Mouse (Mus musculus) lung, postnatal 25 days (tissue): ENCODE data around the gene Erp29.

Source experiments
- DNase-seq: peaks from one replicate; pipeline ENCODE4 v3.0.0; 2022; ENCODE audit warnings: low spot score

Gene Erp29

GRCm38 (mm10) chr5:121449976-121450375 is 2.3 kb downstream of the Erp29 start:
- peak; percentile 75 for DNase-seq

- no peak for DNase-seq
Observed at GRCm38 (mm10) chr5:121448450-121448849, 3.9 kb downstream of the Erp29 start.

- DNase-seq = no peak
Observed at GRCm38 (mm10) chr5:121444870-121445269, 7.4 kb downstream of the Erp29 start.

GRCm38 (mm10) chr5:121443548-121443947 is 8.8 kb downstream of the Erp29 start:
- DNase-seq = no peak

- DNase-seq = no peak
Observed at GRCm38 (mm10) chr5:121438756-121439155, 13.6 kb downstream of the Erp29 start.

GRCm38 (mm10) chr5:121438131-121438530 is 14.2 kb downstream of the Erp29 start:
- no peak for DNase-seq

- DNase-seq = no peak
Observed at GRCm38 (mm10) chr5:121428954-121429353, 23.4 kb downstream of the Erp29 start.

GRCm38 (mm10) chr5:121423297-121423696 is 29.0 kb downstream of the Erp29 start:
- DNase-seq = no peak

GRCm38 (mm10) chr5:121422787-121423186 is 29.5 kb downstream of the Erp29 start:
- DNase-seq = no peak

- no peak for DNase-seq
Observed at GRCm38 (mm10) chr5:121420721-121421120, 31.6 kb downstream of the Erp29 start.

- DNase-seq = no peak
Observed at GRCm38 (mm10) chr5:121410975-121411374, 41.3 kb downstream of the Erp29 start.

GRCm38 (mm10) chr5:121407856-121408255 is 44.5 kb downstream of the Erp29 start:
- no peak for DNase-seq

GRCm38 (mm10) chr5:121400849-121401248 is 51.5 kb downstream of the Erp29 start:
- DNase-seq = no peak

GRCm38 (mm10) chr5:121400064-121400463 is 52.2 kb downstream of the Erp29 start:
- no peak for DNase-seq

GRCm38 (mm10) chr5:121399540-121399939 is 52.8 kb downstream of the Erp29 start:
- no peak for DNase-seq

GRCm38 (mm10) chr5:121398965-121399462 is 53.3 kb downstream of the Erp29 start:
- DNase-seq = no peak

- no peak for DNase-seq
Observed at GRCm38 (mm10) chr5:121398146-121398964, 54.0 kb downstream of the Erp29 start.

- peak; percentile 96 for DNase-seq
Observed at GRCm38 (mm10) chr5:121397187-121398145, 54.8 kb downstream of the Erp29 start, which contains the start of gene Naa25. TSS of gene Naa25 (plus strand) at chr5:121397936.

- no peak for DNase-seq
Observed at GRCm38 (mm10) chr5:121395621-121396020, 56.7 kb downstream of the Erp29 start.

GRCm38 (mm10) chr5:121393402-121393801 is 58.9 kb downstream of the Erp29 start:
- DNase-seq = no peak

GRCm38 (mm10) chr5:121392667-121393380 is 59.5 kb downstream of the Erp29 start:
- DNase-seq = peak; percentile 57

- DNase-seq = no peak
Observed at GRCm38 (mm10) chr5:121389691-121390090, 62.6 kb downstream of the Erp29 start.
